Mouse (Mus musculus) cortical plate, adult 2 months (tissue): ENCODE data around the gene Gad1.

ENCODE experiments used
- CTCF ChIP-seq: fragments of 200-500 bp; IDR thresholded peaks from 2 replicates; pipeline ENCODE4 v1.5.1; 2011; ENCODE audit warnings: mild to moderate bottlenecking, control low read depth, low read length; ENCODE audit not compliant: insufficient read depth; ENCODE audit errors: extremely low read depth
- POLR2A ChIP-seq: fragments of 200-500 bp; IDR thresholded peaks from 2 replicates; pipeline ENCODE4 v1.6.1; 2011; ENCODE audit warnings: mild to moderate bottlenecking, low read length, control low read depth; ENCODE audit not compliant: insufficient read depth; ENCODE audit errors: extremely low read depth

DNA sequence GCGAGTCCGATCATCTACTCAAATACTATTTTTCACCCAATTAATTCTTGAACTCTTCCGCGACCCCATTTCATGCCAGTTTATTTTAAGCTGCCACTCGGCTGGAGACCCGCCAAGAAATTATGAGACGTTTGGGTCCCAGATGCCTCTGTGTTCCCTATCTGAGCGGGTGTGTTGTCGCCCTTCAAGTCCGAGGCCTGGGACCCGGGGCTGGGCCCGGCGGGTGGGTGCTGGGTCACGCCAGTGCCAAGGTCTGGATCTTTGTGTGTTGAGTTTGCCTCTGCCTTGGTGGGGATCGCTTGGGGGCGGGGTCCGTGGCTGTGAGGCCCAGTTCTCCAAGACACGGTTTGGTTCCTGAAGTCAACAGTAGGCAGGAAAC is 13.7 kb downstream of the Gad1 start:
- TF ChIP-seq CTCF: no peak
- TF ChIP-seq POLR2A: no peak
